8 mouse cellular contexts compared by ENCODE assay signal in the genomic region with DNA sequence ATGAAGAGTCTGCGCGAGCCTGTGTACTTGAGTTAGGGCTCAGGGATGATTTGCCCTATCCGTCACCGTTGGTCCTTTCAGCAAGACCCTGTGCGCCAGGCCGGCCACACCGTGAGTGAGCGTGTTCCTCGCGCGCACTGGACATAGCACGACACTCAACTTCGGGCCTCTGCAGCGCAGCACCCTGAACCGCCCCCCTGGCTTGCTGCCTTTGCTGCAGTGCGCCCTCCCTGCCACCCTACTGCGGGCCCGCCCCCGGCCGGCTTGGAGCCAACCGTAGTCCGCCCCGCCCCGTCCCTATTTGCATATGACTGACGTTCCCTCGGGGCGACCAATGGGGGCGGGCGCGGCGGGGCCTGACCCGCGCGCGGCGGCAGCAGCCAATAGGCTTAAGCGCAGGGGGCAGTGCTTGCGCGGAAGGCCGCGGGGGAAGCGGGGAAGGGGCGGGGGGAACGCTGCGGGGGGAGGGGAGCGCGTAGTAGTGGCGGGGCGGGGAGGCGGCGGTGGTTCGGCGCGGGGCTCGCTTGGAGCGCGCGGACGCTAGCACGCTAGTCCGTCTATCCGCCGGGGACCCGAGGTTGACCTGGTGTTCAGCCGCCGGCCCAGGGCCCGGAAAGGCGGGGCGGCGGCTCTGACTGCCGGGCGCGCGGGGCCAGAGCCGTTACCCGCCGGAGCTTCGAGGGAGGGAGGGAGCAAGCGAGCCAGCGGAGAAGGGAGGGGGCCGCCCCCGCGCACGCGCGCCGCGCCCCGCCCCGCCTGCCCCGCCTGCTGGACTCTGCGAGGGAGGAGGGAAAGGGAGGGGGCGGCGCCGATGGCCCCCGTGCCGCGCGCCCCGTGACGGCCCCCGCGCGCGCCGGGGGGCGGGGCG. TPM values are rescaled to one million over a fixed set of nuclear protein-coding genes. Genes with fewer than 3 reads are reported as not detected.
DNase-seq lines count a peak whose midpoint lies in the region; ATAC-seq and TF ChIP-seq lines count a peak whose summit lies in the region.

No protein-coding gene starts in this region.

- peak overlapping the region; percentile 93 for H3K9ac ChIP-seq in ES-Bruce4 (ENCODE audit: low read depth, poor library complexity, severe bottlenecking)
- H3K9ac ChIP-seq in forebrain, embryonic 12.5 days: peak overlapping the region; percentile 89
- H3K9ac ChIP-seq in heart, postnatal 0 days (replicated peaks; ENCODE audit: low read depth, low read length): peak overlapping the region; percentile 66
- H3K9ac ChIP-seq in liver, embryonic 16.5 days (ENCODE audit: low read depth, low read length): peak overlapping the region; percentile 85
- H3K9ac ChIP-seq in neural tube, embryonic 12.5 days: peak overlapping the region; percentile 86
- H3K9ac ChIP-seq in stomach, postnatal 0 days (ENCODE audit: low read length): peak overlapping the region; percentile 76

- WGBS in forebrain, embryonic 12.5 days: under 1% methylated on average over 50 of the region's 108 CpGs
- WGBS in heart, postnatal 0 days: under 1% methylated on average over 67 of the region's 108 CpGs
- under 1% methylated on average over 53 of the region's 108 CpGs for WGBS in liver, embryonic 16.5 days (ENCODE audit: insufficient replicate concordance)
- WGBS in neural tube, embryonic 12.5 days: 1% methylated on average over 79 of the region's 108 CpGs
- under 1% methylated on average over 55 of the region's 108 CpGs for WGBS in stomach, postnatal 0 days

- DNase-seq in c-Kit-positive CD71-positive TER-119-positive erythroid progenitor cells, embryonic 14.5 days (ENCODE audit: low spot score): peak; percentile 97
- DNase-seq in heart, postnatal 0 days (ENCODE audit: low spot score): peak; percentile 96
- peak; percentile 99 for DNase-seq in kidney, postnatal 4 days
- peak; percentile 99 for DNase-seq in stomach, postnatal 0 days (ENCODE audit: low spot score)

- peaks cover 7% of the 10 kb centered on the region for H3K4me1 ChIP-seq in ES-Bruce4 (ENCODE audit: control insufficient read depth, insufficient read depth, low read length)
- H3K4me1 ChIP-seq in forebrain, embryonic 12.5 days: peaks cover 65% of the 10 kb centered on the region
- H3K4me1 ChIP-seq in heart, postnatal 0 days (ENCODE audit: control insufficient read depth, insufficient read depth): peaks cover 47% of the 10 kb centered on the region
- H3K4me1 ChIP-seq in liver, embryonic 16.5 days (ENCODE audit: control insufficient read depth, low read depth, low read length): peaks cover 59% of the 10 kb centered on the region
- H3K4me1 ChIP-seq in neural tube, embryonic 12.5 days: peaks cover 59% of the 10 kb centered on the region
- peaks cover 22% of the 10 kb centered on the region for H3K4me1 ChIP-seq in stomach, postnatal 0 days (replicated peaks; ENCODE audit: control insufficient read depth, insufficient read depth)

- peak; percentile 5; the same call in 1 of the 2 replicates for TF ChIP-seq EP300 in ES-Bruce4 (IDR thresholded peaks at IDR 0.05; ENCODE audit: insufficient read depth, low read depth, low read length)
- TF ChIP-seq EP300 in heart, postnatal 0 days (IDR thresholded peaks at IDR 0.05; ENCODE audit: low read depth): peak; percentile 64
- no peak for TF ChIP-seq EP300 in stomach, postnatal 0 days (optimal IDR thresholded peaks at IDR 0.05)

- peak overlapping the region; percentile 57 for H3K4me3 ChIP-seq in ES-Bruce4 (ENCODE audit: low read depth, low read length)
- H3K4me3 ChIP-seq in forebrain, embryonic 12.5 days (replicated peaks): peak overlapping the region; percentile 92
- peak overlapping the region; percentile 66 for H3K4me3 ChIP-seq in heart, postnatal 0 days (ENCODE audit: low read depth, low read length)
- H3K4me3 ChIP-seq in liver, embryonic 16.5 days (ENCODE audit: low read depth, low read length): peak overlapping the region; percentile 82
- H3K4me3 ChIP-seq in neural tube, embryonic 12.5 days: peak overlapping the region; percentile 71
- H3K4me3 ChIP-seq in stomach, postnatal 0 days (ENCODE audit: low read depth, low read length): peak overlapping the region; percentile 71

- H3K27me3 ChIP-seq in ES-Bruce4 (ENCODE audit: control insufficient read depth, insufficient read depth, low read length, poor library complexity, severe bottlenecking): no peaks in the 10 kb centered on the region
- no peaks in the 10 kb centered on the region for H3K27me3 ChIP-seq in forebrain, embryonic 12.5 days
- no peaks in the 10 kb centered on the region for H3K27me3 ChIP-seq in heart, postnatal 0 days (ENCODE audit: control insufficient read depth, insufficient read depth, low read length)
- H3K27me3 ChIP-seq in liver, embryonic 16.5 days (ENCODE audit: control insufficient read depth, insufficient read depth, low read depth, low read length): no peaks in the 10 kb centered on the region
- H3K27me3 ChIP-seq in neural tube, embryonic 12.5 days (replicated peaks): no peaks in the 10 kb centered on the region
- H3K27me3 ChIP-seq in stomach, postnatal 0 days (ENCODE audit: control insufficient read depth, insufficient read depth, low read length): no peaks in the 10 kb centered on the region

- peak; percentile 91 for TF ChIP-seq POLR2A in ES-Bruce4 (IDR thresholded peaks at IDR 0.05; ENCODE audit: insufficient read depth, low read length)

- peaks cover 20% of the 10 kb centered on the region for H3K36me3 ChIP-seq in ES-Bruce4 (ENCODE audit: control insufficient read depth, insufficient read depth, low read length, poor library complexity, severe bottlenecking)
- peaks cover 23% of the 10 kb centered on the region for H3K36me3 ChIP-seq in forebrain, embryonic 12.5 days (replicated peaks)
- peaks cover 22% of the 10 kb centered on the region for H3K36me3 ChIP-seq in heart, postnatal 0 days (replicated peaks; ENCODE audit: control insufficient read depth, insufficient read depth, low read length)
- peaks cover 20% of the 10 kb centered on the region for H3K36me3 ChIP-seq in liver, embryonic 16.5 days (ENCODE audit: control insufficient read depth, insufficient read depth)
- H3K36me3 ChIP-seq in neural tube, embryonic 12.5 days: peaks cover 25% of the 10 kb centered on the region
- H3K36me3 ChIP-seq in stomach, postnatal 0 days (ENCODE audit: control insufficient read depth, insufficient read depth, low read length): peaks cover 21% of the 10 kb centered on the region

- H3K4me2 ChIP-seq in forebrain, embryonic 12.5 days: peak overlapping the region; percentile 96
- peak overlapping the region; percentile 88 for H3K4me2 ChIP-seq in heart, postnatal 0 days (ENCODE audit: low read depth, low read length)
- H3K4me2 ChIP-seq in liver, embryonic 16.5 days (ENCODE audit: low read depth, low read length): peak overlapping the region; percentile 98
- peak overlapping the region; percentile 95 for H3K4me2 ChIP-seq in neural tube, embryonic 12.5 days (replicated peaks)
- H3K4me2 ChIP-seq in stomach, postnatal 0 days (replicated peaks; ENCODE audit: low read depth): peak overlapping the region; percentile 88

- peak overlapping the region; percentile 32 for H3K27ac ChIP-seq in ES-Bruce4 (ENCODE audit: insufficient read depth, low read length)
- peak overlapping the region; percentile 100 for H3K27ac ChIP-seq in forebrain, embryonic 12.5 days
- H3K27ac ChIP-seq in heart, postnatal 0 days (ENCODE audit: low read depth): peak overlapping the region; percentile 99
- peak overlapping the region; percentile 95 for H3K27ac ChIP-seq in liver, embryonic 16.5 days (ENCODE audit: low read length)
- H3K27ac ChIP-seq in neural tube, embryonic 12.5 days: peak overlapping the region; percentile 96
- H3K27ac ChIP-seq in stomach, postnatal 0 days (replicated peaks): peak overlapping the region; percentile 98

- ATAC-seq in forebrain, embryonic 12.5 days (ENCODE audit: low FRiP score): peak; percentile 82
- ATAC-seq in heart, postnatal 0 days (ENCODE audit: insufficient read depth, low read depth): peak; percentile 81
- peak; percentile 83 for ATAC-seq in liver, embryonic 16.5 days (ENCODE audit: low read depth)
- ATAC-seq in neural tube, embryonic 12.5 days (ENCODE audit: low FRiP score, low read depth): peak; percentile 63
- ATAC-seq in stomach, postnatal 0 days (ENCODE audit: low FRiP score, low TSS enrichment): peak; percentile 84

- TF ChIP-seq CTCF in ES-Bruce4 (IDR thresholded peaks at IDR 0.05; ENCODE audit: low read depth, low read length): no peak
- no peak for TF ChIP-seq CTCF in heart, postnatal 0 days (IDR thresholded peaks at IDR 0.05; ENCODE audit: low read depth)
- peak; percentile 21 for TF ChIP-seq CTCF in stomach, postnatal 0 days (IDR thresholded peaks at IDR 0.05; ENCODE audit: low read depth)

- H3K9me3 ChIP-seq in ES-Bruce4 (replicated peaks; ENCODE audit: control insufficient read depth, insufficient read depth, low read length, poor library complexity, severe bottlenecking): no peaks in the 10 kb centered on the region
- H3K9me3 ChIP-seq in forebrain, embryonic 12.5 days: no peaks in the 10 kb centered on the region
- no peaks in the 10 kb centered on the region for H3K9me3 ChIP-seq in heart, postnatal 0 days (replicated peaks; ENCODE audit: control insufficient read depth, low read length)
- no peaks in the 10 kb centered on the region for H3K9me3 ChIP-seq in liver, embryonic 16.5 days (replicated peaks; ENCODE audit: control insufficient read depth, low read length)
- H3K9me3 ChIP-seq in neural tube, embryonic 12.5 days: no peaks in the 10 kb centered on the region
- H3K9me3 ChIP-seq in stomach, postnatal 0 days (ENCODE audit: control insufficient read depth, low read length): no peaks in the 10 kb centered on the region

RNA-seq across cellular contexts. Expression of a gene that starts 14.5 kb away (rescaled TPM):
- polyA plus RNA-seq in ES-Bruce4 (2011; ENCODE audit: insufficient read depth, insufficient read length, low read depth, missing spikeins): 128 and 141 TPM in 2 replicates
- 40.8 and 46.9 TPM in 2 replicates for polyA plus RNA-seq in forebrain, embryonic 12.5 days (2016; fragmentation: Nextera tagmentation; extraction: Ambion mirVana)
- total RNA-seq in heart, postnatal 0 days (2014; rRNA removed; ENCODE audit: low replicate concordance): 57.2 and 63.0 TPM in 2 replicates
- polyA plus RNA-seq in heart, postnatal 0 days (2015; fragmentation: Nextera tagmentation; extraction: Ambion mirVana): 15.7 and 16.9 TPM in 2 replicates
- polyA plus RNA-seq in liver, embryonic 16.5 days (2015; fragmentation: Nextera tagmentation; extraction: Ambion mirVana): 9.5 and 10.8 TPM in 2 replicates
- polyA plus RNA-seq in neural tube, embryonic 12.5 days (2016; fragmentation: Nextera tagmentation; extraction: Ambion mirVana): 44.2 and 45.0 TPM in 2 replicates
- polyA plus RNA-seq in stomach, postnatal 0 days (2015; fragmentation: Nextera tagmentation; extraction: Ambion mirVana): 15.0 and 15.9 TPM in 2 replicates

RNA-seq across cellular contexts. Expression of a gene that starts 15.8 kb away (rescaled TPM):
- 47.8 and 55.6 TPM in 2 replicates for polyA plus RNA-seq in ES-Bruce4 (2011; ENCODE audit: insufficient read depth, insufficient read length, low read depth, missing spikeins)
- 378 and 384 TPM in 2 replicates for polyA plus RNA-seq in forebrain, embryonic 12.5 days (2016; fragmentation: Nextera tagmentation; extraction: Ambion mirVana)
- 83.9 and 161 TPM in 2 replicates for total RNA-seq in heart, postnatal 0 days (2014; rRNA removed; ENCODE audit: low replicate concordance)
- 57.3 and 61.5 TPM in 2 replicates for polyA plus RNA-seq in heart, postnatal 0 days (2015; fragmentation: Nextera tagmentation; extraction: Ambion mirVana)
- 25.6 and 26.2 TPM in 2 replicates for polyA plus RNA-seq in liver, embryonic 16.5 days (2015; fragmentation: Nextera tagmentation; extraction: Ambion mirVana)
- 400 and 431 TPM in 2 replicates for polyA plus RNA-seq in neural tube, embryonic 12.5 days (2016; fragmentation: Nextera tagmentation; extraction: Ambion mirVana)
- 125 and 126 TPM in 2 replicates for polyA plus RNA-seq in stomach, postnatal 0 days (2015; fragmentation: Nextera tagmentation; extraction: Ambion mirVana)

RNA-seq across cellular contexts. Expression of a gene that starts 19.2 kb away (rescaled TPM):
- 1.3 and 1.6 TPM in 2 replicates for polyA plus RNA-seq in ES-Bruce4 (2011; ENCODE audit: insufficient read depth, insufficient read length, low read depth, missing spikeins)
- 1.3 and 1.7 TPM in 2 replicates for polyA plus RNA-seq in forebrain, embryonic 12.5 days (2016; fragmentation: Nextera tagmentation; extraction: Ambion mirVana)
- not detected in 2 replicates for total RNA-seq in heart, postnatal 0 days (2014; rRNA removed; ENCODE audit: low replicate concordance)
- not detected in 2 replicates for polyA plus RNA-seq in heart, postnatal 0 days (2015; fragmentation: Nextera tagmentation; extraction: Ambion mirVana)
- polyA plus RNA-seq in liver, embryonic 16.5 days (2015; fragmentation: Nextera tagmentation; extraction: Ambion mirVana): 0.09 TPM in 1 of 2 replicates, not detected in the other
- polyA plus RNA-seq in neural tube, embryonic 12.5 days (2016; fragmentation: Nextera tagmentation; extraction: Ambion mirVana): 1.1 and 1.5 TPM in 2 replicates
- polyA plus RNA-seq in stomach, postnatal 0 days (2015; fragmentation: Nextera tagmentation; extraction: Ambion mirVana): 0.07 TPM in 1 of 2 replicates, not detected in the other

RNA-seq across cellular contexts. Expression of a gene that starts 23.9 kb away (rescaled TPM):
- 2.0 and 2.5 TPM in 2 replicates for polyA plus RNA-seq in ES-Bruce4 (2011; ENCODE audit: insufficient read depth, insufficient read length, low read depth, missing spikeins)
- polyA plus RNA-seq in forebrain, embryonic 12.5 days (2016; fragmentation: Nextera tagmentation; extraction: Ambion mirVana): 11.9 and 12.1 TPM in 2 replicates
- total RNA-seq in heart, postnatal 0 days (2014; rRNA removed; ENCODE audit: low replicate concordance): not detected in 2 replicates
- polyA plus RNA-seq in heart, postnatal 0 days (2015; fragmentation: Nextera tagmentation; extraction: Ambion mirVana): not detected in 2 replicates
- polyA plus RNA-seq in liver, embryonic 16.5 days (2015; fragmentation: Nextera tagmentation; extraction: Ambion mirVana): 0.07 TPM in 1 of 2 replicates, not detected in the other
- 26.0 and 28.3 TPM in 2 replicates for polyA plus RNA-seq in neural tube, embryonic 12.5 days (2016; fragmentation: Nextera tagmentation; extraction: Ambion mirVana)
- polyA plus RNA-seq in stomach, postnatal 0 days (2015; fragmentation: Nextera tagmentation; extraction: Ambion mirVana): 0.67 and 1.1 TPM in 2 replicates

RNA-seq across cellular contexts. Expression of a gene that starts 31.4 kb away (rescaled TPM):
- 61.8 and 63.8 TPM in 2 replicates for polyA plus RNA-seq in ES-Bruce4 (2011; ENCODE audit: insufficient read depth, insufficient read length, low read depth, missing spikeins)
- 10.3 and 13.0 TPM in 2 replicates for polyA plus RNA-seq in forebrain, embryonic 12.5 days (2016; fragmentation: Nextera tagmentation; extraction: Ambion mirVana)
- total RNA-seq in heart, postnatal 0 days (2014; rRNA removed; ENCODE audit: low replicate concordance): 41.4 and 66.8 TPM in 2 replicates
- polyA plus RNA-seq in heart, postnatal 0 days (2015; fragmentation: Nextera tagmentation; extraction: Ambion mirVana): 6.5 and 7.0 TPM in 2 replicates
- polyA plus RNA-seq in liver, embryonic 16.5 days (2015; fragmentation: Nextera tagmentation; extraction: Ambion mirVana): 3.4 and 3.6 TPM in 2 replicates
- 11.9 and 13.1 TPM in 2 replicates for polyA plus RNA-seq in neural tube, embryonic 12.5 days (2016; fragmentation: Nextera tagmentation; extraction: Ambion mirVana)
- 8.1 and 8.8 TPM in 2 replicates for polyA plus RNA-seq in stomach, postnatal 0 days (2015; fragmentation: Nextera tagmentation; extraction: Ambion mirVana)

Comparison
In these comparisons a context has a peak if more than half of its experiments do, and no peak if none do; other contexts are left out.
1. Peak in every context shown above with its lines: DNase-seq, ATAC-seq, H3K4me3 ChIP-seq and H3K27ac ChIP-seq.
2. H3K27ac ChIP-seq: peak in every context shown above with its lines; median percentile 100 in forebrain, embryonic 12.5 days; 99 in heart, postnatal 0 days; 98 in stomach, postnatal 0 days; 96 in neural tube, embryonic 12.5 days; 95 in liver, embryonic 16.5 days; 32 in ES-Bruce4.